Mouse (Mus musculus): Measurements from ENCODE around the gene Cfap36.

GRCm38 (mm10) chr11:29241961-29242360 lies 5.2 kb downstream of the Cfap36 start:
- no peak for TF ChIP-seq CTCF (IDR thresholded peaks at IDR 0.05)
- TF ChIP-seq POLR2A (IDR thresholded peaks at IDR 0.05; ENCODE audit: insufficient read depth, low read depth, low read length), result no peak

All from heart, adult 2 months (tissue).